Mouse (Mus musculus): ENCODE measurements around the gene Ryr3. TPM values are rescaled to one million over a fixed set of nuclear protein-coding genes. Genes with fewer than 3 reads are reported as not detected.

Ryr3 gene
- polyA plus RNA-seq, 1 experiment = 1.4 TPM

GRCm38 (mm10) chr2:112781631-112782030 is 435.3 kb downstream of the Ryr3 start:
- no peak for DNase-seq (ENCODE audit: low read depth)

- DNase-seq (ENCODE audit: low read depth) = peak; percentile 1
Measured at GRCm38 (mm10) chr2:112774762-112775161, 442.1 kb downstream of the Ryr3 start.

GRCm38 (mm10) chr2:112767665-112768064 is 449.2 kb downstream of the Ryr3 start:
- DNase-seq (ENCODE audit: low read depth) = no peak

- no peak for DNase-seq (ENCODE audit: low read depth)
Measured at GRCm38 (mm10) chr2:112765046-112765445, 451.9 kb downstream of the Ryr3 start.

DNA sequence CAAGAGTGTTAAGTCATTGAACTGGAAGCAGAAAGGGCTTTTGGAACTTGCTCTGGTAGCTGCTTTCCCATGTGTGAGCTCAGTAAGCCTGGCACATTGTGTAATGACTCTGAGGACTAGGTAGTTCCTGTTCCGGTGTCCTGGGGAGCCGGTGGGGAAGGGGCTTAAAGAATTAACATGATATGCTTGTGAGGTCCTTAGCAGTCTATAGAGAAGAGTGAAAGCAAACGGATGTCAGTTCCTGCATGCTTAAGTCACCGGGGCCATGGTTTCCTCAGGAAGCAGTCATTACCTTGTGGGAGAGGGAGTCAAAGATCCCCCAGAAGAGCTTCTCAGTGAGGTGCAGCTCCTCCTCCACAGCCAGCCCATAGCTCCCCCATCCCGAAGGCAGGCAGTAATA is 452.6 kb downstream of the Ryr3 start:
- no peak for DNase-seq (ENCODE audit: low read depth)

DNA sequence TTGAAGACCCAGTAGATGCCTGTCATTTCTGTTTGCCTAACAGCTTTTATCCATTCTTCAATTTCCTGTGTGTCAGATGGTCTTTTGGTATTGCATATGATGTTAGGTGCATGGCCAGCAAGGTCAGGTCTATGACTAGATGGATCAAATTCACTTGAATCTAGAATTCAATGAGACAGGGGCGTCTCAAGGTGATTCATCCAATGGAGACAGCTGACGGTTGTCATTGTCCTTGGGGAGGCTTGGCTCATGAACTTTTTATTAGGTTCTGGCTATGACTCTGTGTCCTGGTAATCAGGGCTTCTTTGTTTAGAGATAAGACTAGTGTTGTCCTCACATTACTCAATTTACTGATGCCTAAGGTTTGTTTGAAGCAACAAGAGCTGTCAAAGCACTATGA is 454.9 kb downstream of the Ryr3 start:
- no peak for DNase-seq (ENCODE audit: low read depth)

DNA sequence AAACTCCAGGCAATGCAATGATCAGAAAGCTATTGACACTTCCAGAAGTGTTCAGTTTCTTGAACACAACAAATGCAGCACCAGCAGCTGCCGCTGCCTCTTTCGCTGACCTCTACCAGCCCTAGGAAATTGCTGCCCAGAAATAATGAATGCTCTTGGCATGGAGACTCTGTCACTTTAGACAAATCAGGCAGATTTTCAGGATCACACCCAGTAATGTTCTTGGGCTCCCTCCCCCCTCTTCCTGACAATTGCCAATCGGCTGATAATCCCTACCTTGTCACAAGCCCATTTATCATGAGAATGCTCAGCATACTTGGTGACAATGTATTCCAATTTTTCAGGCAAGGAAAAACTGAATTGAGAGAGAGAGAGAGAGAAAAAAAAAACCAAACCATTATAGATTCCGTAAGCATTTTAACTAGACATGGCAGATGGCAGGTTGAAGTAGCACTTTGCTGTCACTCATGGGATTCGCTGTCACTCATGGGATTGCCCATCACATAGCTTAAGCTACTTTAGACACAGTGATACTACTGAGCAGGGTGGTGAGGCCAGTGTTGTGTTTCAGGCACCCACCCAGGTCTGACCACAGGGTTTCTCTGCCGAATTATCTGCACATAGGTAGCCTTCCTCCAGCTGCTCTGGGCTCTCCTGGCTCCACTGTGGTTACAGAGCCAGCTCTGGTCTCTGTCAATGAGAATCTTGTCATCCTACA is 455.5 kb downstream of the Ryr3 start:
- no peak for DNase-seq (ENCODE audit: low read depth)

DNA sequence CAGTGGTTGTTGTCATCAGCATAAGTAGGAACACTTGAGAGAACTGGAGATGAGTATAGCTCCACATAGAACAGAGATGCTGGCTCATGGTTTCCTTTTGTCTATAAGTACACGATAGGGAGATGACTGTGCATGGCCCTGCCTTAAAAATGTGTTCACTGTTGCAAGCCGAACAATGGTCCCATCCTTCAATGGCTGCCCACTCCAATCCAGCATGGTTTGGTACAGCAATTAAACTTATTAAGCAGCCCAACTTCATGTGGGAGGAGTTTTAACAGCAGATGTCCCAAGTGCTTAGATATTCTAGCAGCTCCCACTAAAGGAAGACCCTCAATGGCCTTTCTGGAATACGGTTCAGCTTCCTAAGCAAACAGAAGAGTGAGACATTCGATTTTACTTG is 456.2 kb downstream of the Ryr3 start:
- no peak for DNase-seq (ENCODE audit: low read depth)

DNA sequence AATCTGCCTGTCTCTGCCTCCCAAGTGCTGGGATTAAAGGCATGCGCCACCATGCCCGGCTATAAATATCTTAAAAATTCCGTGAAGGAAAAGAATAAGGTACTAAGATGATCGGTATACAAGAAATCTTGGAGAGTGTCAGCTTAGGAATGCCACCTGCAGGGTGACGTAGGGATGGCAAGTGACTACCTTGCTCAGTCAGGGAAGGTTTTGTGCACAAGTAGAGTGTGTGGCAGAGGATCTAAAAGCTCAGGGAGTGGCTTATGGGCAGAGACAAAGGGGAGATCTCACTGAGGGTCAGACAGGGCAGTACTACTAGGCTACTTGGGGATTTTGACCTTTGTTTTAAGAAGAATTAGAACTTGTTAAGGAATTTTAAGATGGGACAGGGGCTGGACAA is 457.2 kb downstream of the Ryr3 start:
- no peak for DNase-seq (ENCODE audit: low read depth)

DNA sequence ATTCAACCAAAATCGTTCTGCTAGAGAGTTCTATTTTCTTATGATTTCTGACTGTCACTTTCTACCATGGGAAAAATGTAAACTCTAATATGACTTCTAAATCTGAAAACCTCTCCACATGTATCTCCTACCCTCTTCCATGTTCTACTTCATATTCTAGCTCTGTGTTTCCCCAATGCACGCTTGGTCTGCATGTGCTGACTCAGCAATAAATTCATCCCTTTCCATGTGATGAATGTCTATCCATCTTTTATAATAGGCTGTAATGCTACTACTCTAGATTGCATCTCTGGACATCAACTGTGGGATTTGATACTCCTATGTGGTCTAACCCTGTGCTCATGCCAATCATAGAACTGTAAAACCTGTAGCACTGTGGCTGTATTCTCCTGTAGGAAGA is 458.2 kb downstream of the Ryr3 start:
- no peak for DNase-seq (ENCODE audit: low read depth)

DNA sequence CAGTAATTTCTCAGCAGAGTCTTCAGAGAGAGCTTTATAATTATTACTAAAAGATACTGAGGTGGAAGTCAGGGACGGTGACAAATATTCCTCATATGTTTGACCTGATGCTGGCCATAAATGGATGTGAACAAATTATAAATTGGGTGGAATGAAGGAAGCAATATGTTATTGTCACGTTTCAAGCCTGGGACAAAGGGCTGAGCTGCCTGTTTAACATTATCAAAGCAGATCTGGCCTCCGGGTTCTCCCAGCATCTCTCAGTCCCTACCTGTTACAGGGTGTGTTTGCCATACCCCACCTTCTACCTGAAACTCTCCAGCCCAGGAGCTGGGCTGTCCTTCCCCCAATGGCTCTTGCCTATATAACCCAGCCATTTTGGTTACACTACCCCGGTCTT is 463.6 kb downstream of the Ryr3 start:
- no peak for DNase-seq (ENCODE audit: low read depth)

- no peak for DNase-seq (ENCODE audit: low read depth)
Measured at GRCm38 (mm10) chr2:112751416-112751815, 465.5 kb downstream of the Ryr3 start.

- DNase-seq (ENCODE audit: low read depth) = no peak
Measured at GRCm38 (mm10) chr2:112748532-112748931, 468.4 kb downstream of the Ryr3 start.

- no peak for DNase-seq (ENCODE audit: low read depth)
Measured at GRCm38 (mm10) chr2:112732942-112733341, 484.0 kb downstream of the Ryr3 start.

- no peak for DNase-seq (ENCODE audit: low read depth)
Measured at GRCm38 (mm10) chr2:112727842-112728241, 489.1 kb downstream of the Ryr3 start.

DNA sequence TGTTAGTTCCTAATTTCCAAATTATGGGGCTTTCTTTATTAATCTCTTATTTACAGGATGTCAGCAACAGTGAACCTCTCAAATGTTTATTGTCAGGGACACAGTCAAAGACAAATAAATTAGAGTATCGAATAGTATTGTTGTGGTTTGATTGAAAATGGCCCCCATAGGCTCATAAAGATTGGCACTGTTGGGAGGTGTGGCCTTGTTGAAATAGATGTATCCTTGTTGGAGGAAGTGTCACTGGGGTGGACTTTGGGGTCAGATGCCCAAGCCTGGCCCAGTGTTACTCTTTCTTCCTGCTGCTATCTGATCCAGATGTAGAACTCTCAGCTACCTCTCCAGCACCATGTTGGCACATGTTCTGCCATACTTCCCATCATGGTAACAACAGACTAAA is 495.7 kb downstream of the Ryr3 start:
- no peak for DNase-seq (ENCODE audit: low read depth)

DNA sequence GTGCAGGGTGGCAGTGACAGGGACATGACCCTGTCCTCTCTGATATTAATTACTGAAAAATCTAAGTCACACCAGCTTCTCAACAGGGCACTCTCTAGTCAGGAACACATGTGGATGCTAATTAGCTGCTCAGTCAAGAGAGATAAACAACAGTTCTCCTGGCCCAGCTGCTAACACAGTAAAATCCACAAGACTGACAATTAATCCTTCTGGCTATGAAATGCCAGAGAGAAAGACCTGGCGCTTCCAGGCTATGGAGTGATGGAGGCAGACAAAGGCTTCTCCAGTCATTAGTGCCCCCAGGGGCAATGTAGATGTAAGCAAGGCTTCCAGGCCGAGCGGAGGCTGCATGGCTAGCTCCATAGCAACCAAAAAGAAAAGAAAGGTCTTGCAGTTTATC is 496.2 kb downstream of the Ryr3 start:
- no peak for DNase-seq (ENCODE audit: low read depth)

DNA sequence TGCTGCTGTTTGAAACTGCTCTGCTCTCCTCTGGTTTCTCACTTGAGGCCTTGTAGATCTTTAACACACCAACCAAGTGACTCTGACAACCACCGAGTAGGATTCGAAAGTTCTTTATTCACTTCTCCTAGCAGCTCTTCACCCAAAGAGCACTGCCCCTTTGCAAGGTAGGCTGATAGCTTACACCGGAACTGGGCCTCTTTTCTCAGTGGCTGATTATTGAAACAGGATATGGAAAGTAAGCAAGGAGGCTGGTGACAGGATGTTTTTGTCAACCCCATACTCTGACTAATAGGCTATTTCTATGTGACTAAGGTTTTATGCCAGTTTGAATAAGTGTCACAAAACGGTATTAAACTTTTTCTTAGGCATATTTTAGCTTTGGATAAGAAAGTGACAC is 502.2 kb downstream of the Ryr3 start:
- no peak for DNase-seq (ENCODE audit: low read depth)

GRCm38 (mm10) chr2:112681817-112682216 is 535.1 kb downstream of the Ryr3 start:
- DNase-seq (ENCODE audit: low read depth) = no peak

DNA sequence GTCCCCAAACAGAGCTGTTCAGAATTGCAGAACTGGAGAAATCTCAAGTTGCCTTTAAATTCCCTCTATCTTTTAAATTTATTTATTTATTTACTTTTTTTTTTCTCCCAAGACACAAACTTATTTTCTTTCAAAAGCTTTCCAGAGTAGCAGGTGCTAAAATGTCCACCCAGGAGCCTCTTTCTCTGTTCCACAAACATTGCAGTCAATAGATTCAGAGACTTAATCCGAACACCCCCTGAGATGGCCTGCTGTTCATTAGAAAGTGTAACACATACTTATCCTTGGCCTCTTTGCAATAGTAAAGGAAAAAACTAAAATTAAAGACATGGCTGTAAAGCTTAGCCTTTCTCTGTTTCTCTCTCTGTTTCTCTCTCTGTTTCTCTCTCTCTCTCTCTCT is 539.6 kb downstream of the Ryr3 start:
- no peak for DNase-seq (ENCODE audit: low read depth)

GRCm38 (mm10) chr2:112676721-112677120 is 540.2 kb downstream of the Ryr3 start:
- DNase-seq (ENCODE audit: low read depth) = no peak

DNA sequence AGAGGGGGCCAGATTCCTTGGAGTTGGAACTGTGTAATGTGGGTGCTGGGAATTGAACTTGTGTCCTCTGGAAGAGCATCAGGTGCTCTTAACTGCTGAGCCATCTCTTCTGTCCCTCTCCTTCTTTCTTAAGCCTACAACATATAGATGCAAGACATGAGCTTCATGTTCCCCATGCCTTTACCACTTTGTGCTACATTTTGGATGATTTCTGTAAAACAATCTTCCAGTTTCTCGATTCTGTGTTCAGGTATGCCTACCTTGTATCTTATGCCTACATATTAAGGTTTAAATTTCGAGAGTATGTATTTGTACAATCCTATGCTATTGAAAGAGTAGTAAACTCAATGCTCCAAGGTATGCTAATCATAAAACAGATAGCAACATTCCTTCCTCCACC is 540.7 kb downstream of the Ryr3 start:
- no peak for DNase-seq (ENCODE audit: low read depth)

GRCm38 (mm10) chr2:112669461-112669860 is 547.4 kb downstream of the Ryr3 start:
- no peak for DNase-seq (ENCODE audit: low read depth)

- DNase-seq (ENCODE audit: low read depth) = no peak
Measured at GRCm38 (mm10) chr2:112656131-112656530, 560.8 kb downstream of the Ryr3 start.

Measured in gonadal fat pad, adult 2 months (tissue).